Mouse (Mus musculus) embryonic fibroblast, embryonic 13.5 days (primary cell): ENCODE measurements around the gene Cd247.

Experiments used
- CTCF ChIP-seq: IDR thresholded peaks from 2 replicates; pipeline ENCODE4 v1.5.1; 2011; ENCODE audit warnings: mild to moderate bottlenecking, control low read depth, low read length, moderate library complexity, borderline replicate concordance; ENCODE audit not compliant: insufficient read depth
- POLR2A ChIP-seq: IDR thresholded peaks from 2 replicates; pipeline ENCODE4 v1.6.1; 2011; ENCODE audit warnings: low read depth, mild to moderate bottlenecking, control low read depth, low read length, moderate library complexity

GRCm38 (mm10) chr1:165822031-165822430 is 33.5 kb downstream of the Cd247 start:
- no peak for TF ChIP-seq POLR2A
- TF ChIP-seq CTCF: no peak
